Mouse (Mus musculus) limb, embryonic 15.5 days (tissue): ENCODE measurements around the gene Plb1. TPM values are rescaled to one million over a fixed set of nuclear protein-coding genes. Genes with fewer than 3 reads are reported as not detected.

Experiments used
- ATAC-seq: fragments of 200-750 bp; cut with Nextera tagmentation; 2 replicates; pipeline ENCODE4 v1.8.0; 2017; ENCODE audit warnings: low read depth, moderate TSS enrichment; ENCODE audit not compliant: insufficient number of reproducible peaks, low FRiP score, low TSS enrichment
- H3K27ac ChIP-seq: fragments of 300-500 bp; sonication (generic); 2 replicates; pipeline ENCODE4 v1.5.1; 2015; ENCODE audit warnings: moderate library complexity, mild to moderate bottlenecking, inconsistent platforms
- H3K27me3 ChIP-seq: fragments of 300-500 bp; sonication (generic); 2 replicates; pipeline ENCODE4 v1.6.1; 2015; ENCODE audit warnings: inconsistent platforms
- H3K36me3 ChIP-seq: fragments of 300-500 bp; sonication (generic); 2 replicates; pipeline ENCODE4 v1.6.1; 2015; ENCODE audit warnings: inconsistent platforms
- H3K4me1 ChIP-seq: fragments of 300-500 bp; sonication (generic); 2 replicates; pipeline ENCODE4 v1.6.1; 2015; ENCODE audit warnings: inconsistent platforms
- H3K4me2 ChIP-seq: fragments of 300-500 bp; sonication (generic); 2 replicates; pipeline ENCODE4 v1.6.1; 2015; ENCODE audit warnings: mild to moderate bottlenecking, inconsistent platforms
- H3K4me3 ChIP-seq: fragments of 300-500 bp; sonication (generic); 2 replicates; pipeline ENCODE4 v1.5.1; 2015; ENCODE audit warnings: mild to moderate bottlenecking, inconsistent platforms
- H3K9ac ChIP-seq: fragments of 300-500 bp; sonication (generic); 2 replicates; pipeline ENCODE4 v1.6.1; 2015; ENCODE audit warnings: inconsistent platforms
- H3K9me3 ChIP-seq: fragments of 300-500 bp; sonication (generic); 2 replicates; pipeline ENCODE4 v1.6.1; 2016; ENCODE audit warnings: inconsistent platforms
- WGBS: fragments of 180-500 bp; shearing (Covaris S2); methylation state at CpG from one replicate; pipeline ENCODE4 v1.1.7; 2015; 5-methylcytosine and 5-hydroxymethylcytosine counted together
- polyA plus RNA-seq: library from polyadenylated mRNA; unstranded; fragments of >200 nt; fragmentation: Nextera tagmentation; extraction: Ambion mirVana; gene quantifications from 2 replicates; pipeline ENCODE4 v1.2.1, GENCODE M21; 2015

Plb1 gene
- polyA plus RNA-seq, 1 experiment from 2014 or later, result 1.0 TPM

DNA sequence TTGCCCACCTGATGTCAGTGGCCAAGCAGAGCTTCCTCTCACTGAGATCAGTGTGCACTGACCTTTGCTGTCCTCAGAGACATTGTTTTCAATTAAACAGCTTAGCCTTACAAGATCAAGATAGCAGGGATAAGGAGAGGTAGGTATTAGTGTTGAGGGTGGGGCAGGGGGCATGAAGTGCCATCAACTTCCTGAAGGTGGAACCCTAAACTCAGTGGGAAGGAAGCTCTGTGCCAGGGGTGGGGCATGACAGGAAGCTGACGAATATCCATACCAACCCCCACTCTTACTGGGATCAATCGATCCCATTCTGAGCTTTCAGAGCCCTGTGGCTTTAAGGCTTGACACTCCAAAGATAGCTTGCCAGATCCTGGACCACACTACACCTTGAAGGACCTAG, 105.8 kb downstream of the Plb1 start:
- Histone ChIP-seq H3K27ac (0 out of 2 replicates have a peak overlapping the region, but pooled peaks have one; percentile 65), H3K27me3 (no peaks in the 10 kb centered on the region), H3K4me2 (no peak overlapping the region), H3K4me1 (peaks cover 16% of the 10 kb centered on the region), H3K9ac (no peak overlapping the region), H3K9me3 (no peaks in the 10 kb centered on the region), H3K4me3 (no peak overlapping the region), H3K36me3 (no peaks in the 10 kb centered on the region)
- no peak for ATAC-seq
- WGBS, result 46% methylated on average over 2 of the region's 2 CpGs

GRCm38 (mm10) chr5:32338766-32339165, 106.3 kb downstream of the Plb1 start:
- ATAC-seq, result no peak
- no peaks in the 10 kb centered on the region for H3K27me3 ChIP-seq
- 64% methylated on average over 3 of the region's 3 CpGs for WGBS

GRCm38 (mm10) chr5:32340246-32340645, 107.7 kb downstream of the Plb1 start:
- WGBS, result 51% methylated on average over 1 of the region's 1 CpGs

More at GRCm38 (mm10) chr5:32338766-32339165, 106.3 kb downstream of the Plb1 start:
- H3K9ac ChIP-seq, result no peak overlapping the region
- H3K36me3 ChIP-seq, result no peaks in the 10 kb centered on the region
- no peak overlapping the region for H3K27ac ChIP-seq
- H3K4me2 ChIP-seq, result no peak overlapping the region
- H3K4me1 ChIP-seq, result peaks cover 16% of the 10 kb centered on the region
- H3K9me3 ChIP-seq, result no peaks in the 10 kb centered on the region
- H3K4me3 ChIP-seq, result no peak overlapping the region

DNA sequence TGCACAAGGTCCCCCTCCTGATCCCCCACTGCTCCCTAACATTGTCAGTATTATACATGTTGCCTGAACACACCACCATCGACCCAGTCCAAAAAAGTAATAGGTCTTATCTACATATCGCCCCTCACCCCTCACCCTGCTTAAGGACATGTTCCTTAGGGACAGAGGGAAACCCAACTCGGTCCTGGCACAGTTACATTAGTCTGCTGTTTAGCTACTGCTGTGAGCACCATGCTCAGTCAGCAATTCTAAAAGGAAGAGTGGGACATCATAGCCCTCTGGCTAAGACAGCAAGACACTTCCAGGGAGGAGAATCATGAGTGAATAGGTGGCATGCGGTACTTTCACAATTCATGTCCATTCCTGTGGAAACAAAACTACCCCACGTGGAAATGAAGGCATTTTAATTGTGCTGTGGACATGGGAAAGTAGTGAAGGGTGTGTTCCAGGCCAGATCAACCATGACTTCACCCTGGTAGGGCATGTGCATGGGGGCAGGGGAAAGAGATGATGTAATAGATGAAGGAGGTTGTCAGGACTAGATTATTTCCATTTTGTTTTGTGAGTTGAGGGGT, 110.3 kb downstream of the Plb1 start:
- no peak overlapping the region for H3K4me2 ChIP-seq
- no peak overlapping the region for H3K4me3 ChIP-seq
- no peaks in the 10 kb centered on the region for H3K9me3 ChIP-seq
- no peaks in the 10 kb centered on the region for H3K36me3 ChIP-seq
- no peaks in the 10 kb centered on the region for H3K27me3 ChIP-seq
- 72% methylated on average over 5 of the region's 5 CpGs for WGBS
- H3K4me1 ChIP-seq, result 0 out of 2 replicates have a peak, but pooled peaks cover 5% of the 10 kb centered on the region
- H3K27ac ChIP-seq, result no peak overlapping the region
- no peak for ATAC-seq
- no peak overlapping the region for H3K9ac ChIP-seq

More at GRCm38 (mm10) chr5:32340246-32340645, 107.7 kb downstream of the Plb1 start:
- Histone ChIP-seq H3K4me2 (no peak overlapping the region), H3K9ac (no peak overlapping the region), H3K27me3 (no peaks in the 10 kb centered on the region), H3K36me3 (no peaks in the 10 kb centered on the region), H3K4me3 (no peak overlapping the region), H3K9me3 (no peaks in the 10 kb centered on the region), H3K27ac (no peak overlapping the region), H3K4me1 (peaks cover 11% of the 10 kb centered on the region)
- no peak for ATAC-seq

DNA sequence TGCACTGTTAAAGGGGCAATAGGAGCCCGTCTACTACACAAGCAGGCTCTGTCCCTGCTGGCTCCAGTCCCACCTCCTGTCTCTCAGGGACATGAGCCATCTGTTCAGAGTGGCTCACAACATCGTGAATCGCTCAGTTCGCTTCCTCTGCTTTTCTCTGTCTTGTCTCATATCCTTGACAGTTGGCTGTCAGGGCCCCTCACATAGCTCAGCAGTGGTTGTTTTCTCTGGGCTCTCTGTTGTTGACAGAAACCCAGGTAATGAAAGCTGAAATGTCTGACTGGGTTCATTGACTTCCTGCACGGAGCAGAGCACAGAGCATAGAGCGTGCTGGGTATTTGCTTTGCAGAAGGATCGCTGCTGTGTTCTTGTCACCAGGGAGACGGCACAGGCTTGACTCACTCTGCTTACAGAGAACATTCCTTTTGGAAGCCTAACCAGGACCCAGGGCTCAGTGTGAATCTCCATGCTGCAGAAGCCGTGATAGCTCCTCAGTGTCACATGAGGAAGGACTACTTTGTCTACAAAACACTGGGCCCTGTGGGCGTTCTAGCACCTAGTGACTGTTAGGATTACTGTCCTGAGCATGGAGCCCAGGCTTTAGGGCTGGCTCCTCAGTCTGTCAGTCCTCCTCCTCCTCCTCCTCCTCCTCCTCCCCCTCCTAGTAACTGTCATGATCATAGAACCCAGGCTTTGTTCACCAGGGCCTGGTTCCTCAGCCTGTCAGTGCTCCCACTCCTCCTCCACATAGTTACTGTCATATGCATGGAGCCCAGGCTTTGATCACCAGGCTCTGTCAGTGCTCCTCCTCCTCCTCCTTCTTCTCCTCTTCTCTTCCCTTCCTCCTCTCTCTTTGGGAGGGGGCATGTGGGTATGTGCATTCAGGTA, 113.8 kb downstream of the Plb1 start:
- Histone ChIP-seq H3K27ac (no peak overlapping the region), H3K9me3 (no peaks in the 10 kb centered on the region), H3K36me3 (no peaks in the 10 kb centered on the region), H3K27me3 (no peaks in the 10 kb centered on the region), H3K9ac (no peak overlapping the region), H3K4me2 (no peak overlapping the region), H3K4me1 (peaks cover 14% of the 10 kb centered on the region), H3K4me3 (no peak overlapping the region)
- 41% methylated on average over 10 of the region's 10 CpGs for WGBS
- peak; percentile 60; the same call in 1 of the 2 replicates for ATAC-seq

DNA sequence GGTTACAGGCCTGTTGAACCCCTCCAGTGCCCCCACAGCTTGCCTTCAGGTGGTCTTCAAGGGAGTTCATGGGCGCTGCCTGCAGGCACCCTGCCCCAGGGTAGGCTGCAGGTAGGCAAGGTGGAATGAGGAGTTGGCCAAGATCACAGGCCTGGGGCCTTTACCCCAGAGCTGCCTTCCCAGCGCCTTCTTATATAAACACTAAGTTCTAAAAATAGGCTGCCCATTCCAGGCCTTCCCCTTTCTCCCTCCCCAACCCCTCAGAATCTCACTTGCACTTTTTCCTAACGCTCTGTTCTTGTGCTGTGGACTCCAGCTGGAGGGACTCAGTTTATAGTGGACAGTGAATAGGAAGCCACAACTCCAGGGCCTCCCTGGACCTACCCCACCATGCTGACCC, 117.2 kb downstream of the Plb1 start:
- 45% methylated on average over 3 of the region's 3 CpGs for WGBS
- no peaks in the 10 kb centered on the region for H3K27me3 ChIP-seq
- no peak overlapping the region for H3K4me3 ChIP-seq
- H3K9ac ChIP-seq, result no peak overlapping the region
- H3K9me3 ChIP-seq, result no peaks in the 10 kb centered on the region
- H3K27ac ChIP-seq, result peak overlapping the region; percentile 27; the same call in 1 of the 2 replicates
- no peaks in the 10 kb centered on the region for H3K36me3 ChIP-seq
- no peak for ATAC-seq
- no peak overlapping the region for H3K4me2 ChIP-seq
- H3K4me1 ChIP-seq, result peaks cover 29% of the 10 kb centered on the region

DNA sequence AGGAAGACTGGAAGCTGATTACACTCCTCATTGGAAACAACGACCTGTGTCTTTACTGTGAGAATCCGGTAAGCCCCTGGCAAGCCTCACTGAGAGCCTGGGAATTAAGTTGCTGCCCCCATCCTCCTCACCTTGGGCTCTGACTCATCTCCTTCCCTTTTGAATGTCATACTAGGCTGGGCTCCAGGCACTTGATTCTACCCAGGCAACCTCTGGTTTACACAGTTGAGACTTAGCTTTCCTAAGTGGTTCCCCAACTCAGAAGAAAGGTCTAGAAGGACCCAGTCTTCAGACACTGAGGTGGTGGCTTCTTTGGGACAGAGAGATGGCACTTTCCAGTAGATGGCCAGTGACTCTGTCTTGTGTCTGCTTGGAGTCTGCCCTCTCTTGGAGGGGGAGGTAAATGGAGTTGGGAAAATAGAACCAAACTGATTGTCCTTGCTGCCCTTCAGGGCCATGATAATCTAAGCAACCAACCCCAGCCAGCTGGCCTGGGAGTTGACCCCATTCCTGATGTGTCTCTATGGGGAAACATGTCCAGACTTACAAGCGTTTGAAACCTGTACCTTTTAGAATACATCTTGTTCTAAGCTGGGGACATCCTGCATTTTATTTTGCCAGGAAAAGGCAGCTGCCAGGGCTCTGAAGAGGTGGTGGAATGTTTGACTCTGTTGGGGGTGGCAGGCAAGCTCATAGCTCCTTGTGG, 118.2 kb downstream of the Plb1 start:
- Histone ChIP-seq H3K36me3 (no peaks in the 10 kb centered on the region), H3K27me3 (no peaks in the 10 kb centered on the region), H3K4me3 (no peak overlapping the region), H3K9me3 (no peaks in the 10 kb centered on the region), H3K9ac (no peak overlapping the region), H3K27ac (no peak overlapping the region), H3K4me2 (no peak overlapping the region), H3K4me1 (peaks cover 29% of the 10 kb centered on the region)
- no peak for ATAC-seq
- WGBS, result 77% methylated on average over 3 of the region's 3 CpGs

GRCm38 (mm10) chr5:32351721-32352465, 119.4 kb downstream of the Plb1 start:
- no peak for ATAC-seq
- H3K4me2 ChIP-seq, result no peak overlapping the region
- H3K27ac ChIP-seq, result no peak overlapping the region
- WGBS, result 71% methylated on average over 4 of the region's 4 CpGs
- H3K9me3 ChIP-seq, result no peaks in the 10 kb centered on the region
- H3K27me3 ChIP-seq, result no peaks in the 10 kb centered on the region
- H3K9ac ChIP-seq, result no peak overlapping the region
- H3K4me1 ChIP-seq, result peaks cover 24% of the 10 kb centered on the region
- H3K4me3 ChIP-seq, result no peak overlapping the region
- no peaks in the 10 kb centered on the region for H3K36me3 ChIP-seq

GRCm38 (mm10) chr5:32352845-32353244, 120.3 kb downstream of the Plb1 start:
- H3K4me2 ChIP-seq, result no peak overlapping the region
- ATAC-seq, result no peak
- peaks cover 24% of the 10 kb centered on the region for H3K4me1 ChIP-seq
- H3K4me3 ChIP-seq, result no peak overlapping the region
- no peaks in the 10 kb centered on the region for H3K9me3 ChIP-seq
- WGBS, result 67% methylated on average over 3 of the region's 3 CpGs
- no peaks in the 10 kb centered on the region for H3K27me3 ChIP-seq
- H3K9ac ChIP-seq, result no peak overlapping the region
- no peaks in the 10 kb centered on the region for H3K36me3 ChIP-seq
- no peak overlapping the region for H3K27ac ChIP-seq

GRCm38 (mm10) chr5:32353280-32353679, 120.8 kb downstream of the Plb1 start:
- ATAC-seq, result no peak
- 61% methylated on average over 2 of the region's 2 CpGs for WGBS
- Histone ChIP-seq H3K9me3 (no peaks in the 10 kb centered on the region), H3K36me3 (no peaks in the 10 kb centered on the region), H3K4me2 (no peak overlapping the region), H3K9ac (no peak overlapping the region), H3K4me1 (peaks cover 24% of the 10 kb centered on the region), H3K4me3 (no peak overlapping the region), H3K27ac (no peak overlapping the region), H3K27me3 (no peaks in the 10 kb centered on the region)

DNA sequence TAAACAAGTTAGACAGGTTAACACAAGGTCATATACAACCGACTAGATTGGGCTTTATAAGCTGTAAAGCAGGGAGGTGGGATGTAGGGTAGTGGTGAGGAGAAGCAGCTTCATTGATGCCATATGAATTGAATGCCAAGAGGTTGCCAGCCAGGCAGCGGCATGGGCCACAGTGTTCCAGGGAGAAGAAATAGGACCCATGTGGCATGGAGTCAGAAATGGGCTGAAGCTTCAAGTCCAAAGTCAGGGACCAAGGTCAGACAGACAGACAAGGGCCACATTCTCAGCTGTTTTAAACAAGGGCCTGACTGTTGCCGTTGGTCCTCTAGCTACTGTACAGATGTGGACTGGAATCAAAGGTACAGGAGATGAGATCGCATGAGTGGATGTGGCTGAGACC, 128.0 kb downstream of the Plb1 start:
- Histone ChIP-seq H3K4me3 (no peak overlapping the region), H3K9me3 (no peaks in the 10 kb centered on the region), H3K4me2 (no peak overlapping the region), H3K9ac (no peak overlapping the region), H3K4me1 (no peaks in the 10 kb centered on the region), H3K36me3 (no peaks in the 10 kb centered on the region), H3K27me3 (no peaks in the 10 kb centered on the region), H3K27ac (no peak overlapping the region)
- ATAC-seq, result no peak
- 80% methylated on average over 4 of the region's 4 CpGs for WGBS
